Mouse (Mus musculus) liver, postnatal 0 days (tissue): Measurements from ENCODE around the gene Upf1. TPM values are rescaled to one million over a fixed set of nuclear protein-coding genes. Genes with fewer than 3 reads are reported as not detected.

Source experiments
- ATAC-seq: fragments of 200-750 bp; cut with Nextera tagmentation; 2 replicates; pipeline ENCODE4 v1.8.0; 2017; ENCODE audit warnings: mild to moderate bottlenecking, moderate library complexity
- DNase-seq: peaks from one replicate; pipeline ENCODE4 v3.0.0-alpha.2; 2016
- H3K27ac ChIP-seq: fragments of 300-500 bp; sonication (generic); 2 replicates; pipeline ENCODE4 v1.5.1; 2014; ENCODE audit warnings: antibody characterized with exemption, moderate library complexity, mild to moderate bottlenecking, low read depth
- H3K27me3 ChIP-seq: fragments of 300-500 bp; sonication (generic); 2 replicates; pipeline ENCODE4 v1.6.1; 2014; ENCODE audit warnings: low read length, control low read depth, mixed read lengths; ENCODE audit not compliant: insufficient read depth
- H3K36me3 ChIP-seq: fragments of 300-500 bp; sonication (generic); replicated peaks from 2 replicates; pipeline ENCODE4 v1.6.1; 2014; ENCODE audit warnings: mild to moderate bottlenecking, control low read depth, low read length, moderate library complexity, mixed read lengths; ENCODE audit not compliant: insufficient read depth
- H3K4me1 ChIP-seq: fragments of 300-500 bp; sonication (generic); 2 replicates; pipeline ENCODE4 v1.6.1; 2014; ENCODE audit warnings: antibody characterized with exemption, mild to moderate bottlenecking, control low read depth; ENCODE audit not compliant: insufficient read depth
- H3K4me2 ChIP-seq: fragments of 300-500 bp; sonication (generic); 2 replicates; pipeline ENCODE4 v1.6.1; 2014; ENCODE audit warnings: low read depth, mild to moderate bottlenecking, low read length, moderate library complexity, mixed read lengths
- H3K4me3 ChIP-seq: fragments of 300-500 bp; sonication (generic); 2 replicates; pipeline ENCODE4 v1.5.1; 2014; ENCODE audit warnings: low read depth, low read length
- H3K9ac ChIP-seq: fragments of 300-500 bp; sonication (generic); replicated peaks from 2 replicates; pipeline ENCODE4 v1.6.1; 2014; ENCODE audit warnings: mild to moderate bottlenecking, moderate library complexity
- H3K9me3 ChIP-seq: fragments of 300-500 bp; sonication (generic); 2 replicates; pipeline ENCODE4 v1.6.1; 2016; ENCODE audit warnings: mild to moderate bottlenecking, control low read depth, low read length, mixed read lengths
- CTCF ChIP-seq: sonication (generic); IDR thresholded peaks from 2 replicates; pipeline ENCODE4 v1.5.1; 2016; ENCODE audit warnings: antibody characterized with exemption, low read depth
- EP300 ChIP-seq: IDR thresholded peaks from 2 replicates; pipeline ENCODE4 v1.6.1; 2016; ENCODE audit warnings: antibody characterized with exemption, low read depth, mild to moderate bottlenecking
- WGBS: fragments of 180-500 bp; shearing (Covaris S2); extraction: QIAGEN DNeasy Blood & Tissue Kit; methylation state at CpG from one replicate; pipeline ENCODE4 v1.1.7; 2014; ENCODE audit not compliant: insufficient replicate concordance; 5-methylcytosine and 5-hydroxymethylcytosine counted together
- polyA plus RNA-seq: library from polyadenylated mRNA; unstranded; fragments of >200 nt; fragmentation: Nextera tagmentation; extraction: Ambion mirVana; gene quantifications from 2 replicates; pipeline ENCODE4 v1.2.1, GENCODE M21; 2015

Gene Upf1
- polyA plus RNA-seq, 1 experiment from 2014 or later = 7.1 TPM

GRCm38 (mm10) chr8:70389678-70390077 lies 36.6 kb upstream of the Upf1 start:
- Histone ChIP-seq H3K9ac (no peak overlapping the region), H3K4me2 (no peak overlapping the region), H3K27me3 (no peaks in the 10 kb centered on the region), H3K36me3 (peaks cover 3% of the 10 kb centered on the region; the same call in 1 of the 2 replicates), H3K4me1 (no peaks in the 10 kb centered on the region), H3K9me3 (no peaks in the 10 kb centered on the region), H3K27ac (no peak overlapping the region), H3K4me3 (no peak overlapping the region)
- TF ChIP-seq EP300 (no peak), CTCF (no peak)
- WGBS = 81% methylated on average over 2 of the region's 2 CpGs
- ATAC-seq (no peak), DNase-seq (no peak)

DNA sequence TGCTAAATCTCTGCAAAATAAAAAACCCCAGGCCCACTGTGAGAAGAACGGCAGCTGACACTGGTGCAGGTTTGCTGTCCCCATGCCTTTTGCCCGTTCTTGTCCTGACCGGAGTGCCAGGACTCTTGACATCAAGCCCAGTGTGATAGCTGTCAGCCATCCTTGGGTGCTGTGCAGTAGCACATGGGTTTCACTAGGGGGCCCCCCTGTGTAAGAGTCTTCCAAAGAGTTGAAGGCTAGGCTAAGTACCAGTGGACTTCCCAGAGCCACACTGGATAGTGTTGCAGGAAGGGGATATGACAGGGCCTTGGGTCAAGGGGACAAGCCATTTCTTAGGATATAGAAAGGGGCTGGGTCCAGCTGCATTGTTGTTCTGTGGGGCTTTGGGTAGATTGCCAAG lies 30.2 kb upstream of the Upf1 start:
- no peak for TF ChIP-seq EP300
- TF ChIP-seq CTCF = peak; percentile 92
- Histone ChIP-seq H3K4me1 (no peaks in the 10 kb centered on the region), H3K4me3 (no peak overlapping the region), H3K27me3 (peaks cover 9% of the 10 kb centered on the region; the same call in 1 of the 2 replicates), H3K27ac (no peak overlapping the region), H3K36me3 (peaks cover 3% of the 10 kb centered on the region; the same call in 1 of the 2 replicates), H3K9ac (no peak overlapping the region), H3K9me3 (no peaks in the 10 kb centered on the region), H3K4me2 (no peak overlapping the region)
- 24% methylated on average over 3 of the region's 3 CpGs for WGBS
- ATAC-seq (peak; percentile 79), DNase-seq (peak; percentile 74)

DNA sequence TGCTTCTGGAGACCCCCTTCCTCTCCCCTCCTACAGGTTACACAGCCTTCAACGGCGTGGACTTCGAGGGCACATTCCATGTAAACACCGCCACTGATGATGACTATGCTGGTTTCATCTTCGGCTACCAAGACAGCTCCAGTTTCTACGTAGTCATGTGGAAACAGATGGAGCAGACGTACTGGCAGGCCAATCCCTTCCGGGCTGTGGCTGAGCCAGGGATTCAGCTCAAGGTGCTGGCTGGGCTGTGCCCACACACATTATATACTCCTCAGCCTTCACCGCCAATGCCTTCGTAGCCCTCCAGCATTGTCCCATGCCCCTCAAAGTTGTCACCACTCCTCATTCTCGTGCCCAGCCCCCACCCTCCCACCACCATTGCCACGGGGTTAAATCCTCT lies 27.0 kb upstream of the Upf1 start:
- Histone ChIP-seq H3K4me2 (no peak overlapping the region), H3K36me3 (no peaks in the 10 kb centered on the region), H3K9me3 (no peaks in the 10 kb centered on the region), H3K4me3 (no peak overlapping the region), H3K27ac (no peak overlapping the region), H3K9ac (no peak overlapping the region), H3K4me1 (peaks cover 16% of the 10 kb centered on the region), H3K27me3 (peaks cover 41% of the 10 kb centered on the region)
- no peak for DNase-seq
- WGBS = 76% methylated on average over 12 of the region's 12 CpGs
- ATAC-seq = no peak
- TF ChIP-seq EP300 (no peak), CTCF (no peak)

- H3K9ac ChIP-seq = no peak overlapping the region
- peaks cover 26% of the 10 kb centered on the region for H3K4me1 ChIP-seq
- ATAC-seq (no peak), DNase-seq (no peak)
- no peaks in the 10 kb centered on the region for H3K36me3 ChIP-seq
- TF ChIP-seq EP300 = no peak
- no peak; the same call in none of the 2 replicates for TF ChIP-seq CTCF
- H3K27ac ChIP-seq = no peak overlapping the region
- H3K4me2 ChIP-seq = no peak overlapping the region
- H3K9me3 ChIP-seq = no peaks in the 10 kb centered on the region
- no peak overlapping the region for H3K4me3 ChIP-seq
- WGBS = 11% methylated on average over 15 of the region's 15 CpGs
- H3K27me3 ChIP-seq = peaks cover 71% of the 10 kb centered on the region
Measured at GRCm38 (mm10) chr8:70377049-70377448, 24.0 kb upstream of the Upf1 start.

GRCm38 (mm10) chr8:70376275-70376741 lies 23.2 kb upstream of the Upf1 start:
- peak; percentile 66 for DNase-seq
- TF ChIP-seq EP300 (no peak), CTCF (no peak)
- Histone ChIP-seq H3K4me2 (peak overlapping the region; percentile 20), H3K9ac (no peak overlapping the region), H3K27me3 (peaks cover 77% of the 10 kb centered on the region), H3K4me3 (peak overlapping the region; percentile 24), H3K27ac (no peak overlapping the region), H3K4me1 (peaks cover 26% of the 10 kb centered on the region), H3K9me3 (no peaks in the 10 kb centered on the region), H3K36me3 (no peaks in the 10 kb centered on the region)
- no peak for ATAC-seq
- 6% methylated on average over 37 of the region's 37 CpGs for WGBS

DNA sequence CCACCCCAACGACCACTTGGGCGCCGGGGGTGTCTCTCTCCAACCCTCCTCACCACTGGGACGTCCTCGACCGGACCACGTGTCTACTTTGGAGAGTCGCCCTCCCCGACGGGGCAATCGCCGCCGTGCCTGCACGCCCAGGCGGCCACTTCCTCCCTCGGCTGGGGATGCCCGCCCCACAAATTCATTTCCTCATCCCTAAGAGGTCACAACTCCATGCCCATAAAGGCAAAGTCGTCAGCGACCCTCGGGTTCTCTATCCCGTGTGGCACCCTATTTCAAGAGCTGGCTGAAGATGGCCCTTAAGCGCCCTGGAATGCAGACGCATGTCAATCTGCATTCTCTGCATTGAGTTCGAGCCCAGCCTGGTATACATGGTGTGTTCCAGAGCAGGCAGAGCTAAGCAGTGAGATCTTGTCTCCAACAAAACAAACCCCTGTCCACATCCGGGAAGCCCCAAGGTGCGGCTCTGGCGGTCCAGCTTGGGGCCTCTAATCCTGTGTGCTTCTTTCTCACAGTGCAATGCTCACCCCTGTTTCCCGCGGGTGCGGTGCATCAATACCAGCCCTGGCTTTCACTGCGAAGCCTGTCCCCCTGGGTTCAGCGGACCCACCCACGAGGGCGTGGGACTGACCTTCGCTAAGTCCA lies 22.3 kb upstream of the Upf1 start:
- H3K27ac ChIP-seq = no peak overlapping the region
- TF ChIP-seq CTCF (no peak), EP300 (no peak)
- peaks cover 77% of the 10 kb centered on the region for H3K27me3 ChIP-seq
- H3K9ac ChIP-seq = no peak overlapping the region
- ATAC-seq (peak; percentile 8; the same call in 1 of the 2 replicates), DNase-seq (peak; percentile 41)
- H3K4me1 ChIP-seq = peaks cover 26% of the 10 kb centered on the region
- WGBS = 5% methylated on average over 35 of the region's 35 CpGs
- no peaks in the 10 kb centered on the region for H3K9me3 ChIP-seq
- no peaks in the 10 kb centered on the region for H3K36me3 ChIP-seq
- peak overlapping the region; percentile 68; the same call in 1 of the 2 replicates for H3K4me2 ChIP-seq
- peak overlapping the region; percentile 53 for H3K4me3 ChIP-seq
